Mouse (Mus musculus) midbrain, embryonic 12.5 days (tissue): ENCODE measurements around the gene Drd4. TPM values are rescaled to one million over a fixed set of nuclear protein-coding genes. Genes with fewer than 3 reads are reported as not detected.
A peak's percentile ranks its signal among the peaks of the same experiment; 100 is the strongest.

Experiments
- ATAC-seq: fragments of 200-750 bp; cut with Nextera tagmentation; 2 replicates; pipeline ENCODE4 v1.8.0; 2017; ENCODE audit warnings: low read depth, moderate TSS enrichment, moderate library complexity; ENCODE audit not compliant: low FRiP score
- H3K27ac ChIP-seq: fragments of 300-500 bp; sonication (generic); replicated peaks from 2 replicates; pipeline ENCODE4 v1.5.1; 2016; ENCODE audit warnings: mild to moderate bottlenecking
- H3K27me3 ChIP-seq: fragments of 300-500 bp; sonication (generic); 2 replicates; pipeline ENCODE4 v1.6.1; 2016; ENCODE audit warnings: mild to moderate bottlenecking
- H3K36me3 ChIP-seq: fragments of 300-500 bp; sonication (generic); 2 replicates; pipeline ENCODE4 v1.6.1; 2016
- H3K4me1 ChIP-seq: fragments of 300-500 bp; sonication (generic); 2 replicates; pipeline ENCODE4 v1.6.1; 2016
- H3K4me2 ChIP-seq: fragments of 300-500 bp; sonication (generic); replicated peaks from 2 replicates; pipeline ENCODE4 v1.6.1; 2016; ENCODE audit warnings: mild to moderate bottlenecking, moderate library complexity
- H3K4me3 ChIP-seq: fragments of 300-500 bp; sonication (generic); 2 replicates; pipeline ENCODE4 v1.5.1; 2016; ENCODE audit warnings: mild to moderate bottlenecking
- H3K9ac ChIP-seq: fragments of 300-500 bp; sonication (generic); replicated peaks from 2 replicates; pipeline ENCODE4 v1.6.1; 2016; ENCODE audit warnings: mild to moderate bottlenecking, moderate library complexity
- H3K9me3 ChIP-seq: fragments of 300-500 bp; sonication (generic); 2 replicates; pipeline ENCODE4 v1.6.1; 2016; ENCODE audit warnings: mild to moderate bottlenecking
- WGBS: fragments of 180-500 bp; shearing (Covaris S2); methylation state at CpG from one replicate; pipeline ENCODE4 v1.1.7; 2016; 5-methylcytosine and 5-hydroxymethylcytosine counted together
- polyA plus RNA-seq: library from polyadenylated mRNA; unstranded; fragments of >200 nt; fragmentation: Nextera tagmentation; extraction: Ambion mirVana; gene quantifications from 2 replicates; pipeline ENCODE4 v1.2.1, GENCODE M21; 2016

Drd4 gene
- polyA plus RNA-seq, 1 experiment from 2014 or later: 0.68 TPM

DNA sequence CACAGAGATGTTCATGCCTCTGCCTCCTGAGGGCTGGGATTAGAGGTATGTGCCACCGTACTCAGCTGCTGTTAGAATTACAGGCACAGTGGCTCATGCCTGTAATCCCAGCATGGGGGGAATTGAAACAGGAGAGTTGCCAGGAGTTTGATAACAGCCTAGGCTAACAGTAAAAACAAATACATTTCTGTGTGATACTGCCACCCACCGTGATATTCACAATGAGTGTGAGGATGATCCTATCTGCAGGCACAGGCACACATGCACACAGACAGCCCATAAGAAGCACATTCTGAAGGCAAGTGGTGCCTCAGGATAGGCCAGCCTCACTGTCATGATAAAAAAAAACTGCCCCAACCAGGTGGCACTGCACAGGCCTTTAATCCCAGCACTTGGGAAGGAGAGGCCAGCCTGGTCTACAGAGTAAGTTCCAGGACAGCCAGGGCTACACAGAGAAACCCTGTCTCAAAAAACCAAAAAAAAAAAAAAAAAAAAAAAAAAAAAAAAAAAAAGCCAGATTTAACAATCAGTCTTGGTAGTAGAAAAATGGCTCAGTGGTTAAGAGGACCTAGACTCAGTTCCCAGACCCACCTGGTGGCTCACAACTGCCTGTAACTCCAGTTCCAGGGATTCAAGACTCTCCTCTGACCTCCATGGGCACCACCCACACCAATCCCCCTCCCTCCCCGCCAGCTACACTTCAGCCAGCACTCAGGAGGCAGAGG is 6.3 kb downstream of the Drd4 start:
- no peak overlapping the region for H3K4me3 ChIP-seq
- peaks cover 53% of the 10 kb centered on the region for H3K36me3 ChIP-seq
- peaks cover 17% of the 10 kb centered on the region for H3K4me1 ChIP-seq
- ATAC-seq: no peak
- H3K4me2 ChIP-seq: no peak overlapping the region
- H3K9me3 ChIP-seq: no peaks in the 10 kb centered on the region
- H3K9ac ChIP-seq: no peak overlapping the region
- 85% methylated on average over 3 of the region's 3 CpGs for WGBS
- peaks cover 35% of the 10 kb centered on the region for H3K27me3 ChIP-seq
- no peak overlapping the region for H3K27ac ChIP-seq

DNA sequence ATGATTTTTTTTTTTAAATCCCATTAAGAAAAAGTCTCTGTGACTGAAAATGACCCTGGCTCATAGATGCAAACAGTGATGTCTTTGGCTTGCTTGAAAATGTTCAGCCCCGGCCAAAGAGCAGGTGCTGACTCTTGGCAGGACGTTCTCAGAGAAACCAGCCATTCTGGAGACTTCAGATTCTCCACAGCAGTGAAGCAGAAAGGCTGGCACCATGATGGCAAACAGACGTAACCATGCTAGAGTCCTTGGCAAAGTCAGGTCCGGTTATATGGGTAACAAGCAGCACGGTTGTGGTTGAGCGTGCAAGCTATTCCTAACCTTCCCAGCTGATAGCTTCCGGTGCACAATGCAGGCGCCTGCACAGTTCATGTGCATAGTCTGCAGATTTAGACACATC is 7.4 kb downstream of the Drd4 start:
- no peak overlapping the region for H3K27ac ChIP-seq
- no peak overlapping the region for H3K4me3 ChIP-seq
- peaks cover 6% of the 10 kb centered on the region for H3K4me1 ChIP-seq
- WGBS: 96% methylated on average over 8 of the region's 8 CpGs
- no peak overlapping the region for H3K4me2 ChIP-seq
- no peak for ATAC-seq
- H3K9ac ChIP-seq: no peak overlapping the region
- peaks cover 63% of the 10 kb centered on the region for H3K36me3 ChIP-seq
- peaks cover 24% of the 10 kb centered on the region for H3K27me3 ChIP-seq
- no peaks in the 10 kb centered on the region for H3K9me3 ChIP-seq

DNA sequence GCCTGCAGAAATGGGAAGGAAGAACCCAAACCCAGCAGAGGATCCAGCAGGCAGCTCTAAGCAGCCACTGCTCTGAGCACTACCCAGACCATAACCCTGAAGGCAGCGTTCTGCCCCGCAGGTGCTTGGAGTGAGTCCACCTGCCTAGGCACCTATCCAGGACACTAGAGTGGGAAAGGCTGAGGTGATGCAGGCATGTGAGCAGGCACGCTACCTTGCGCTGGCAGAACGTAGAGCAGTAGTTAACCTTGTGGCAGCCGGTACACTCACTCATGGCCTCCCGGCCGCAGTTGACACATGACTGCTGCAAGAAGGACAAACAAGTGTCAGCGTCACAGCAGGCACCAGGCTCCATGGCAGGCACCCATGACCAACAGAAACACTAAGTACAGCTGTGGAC is 9.6 kb downstream of the Drd4 start:
- Histone ChIP-seq H3K9me3 (no peaks in the 10 kb centered on the region), H3K27ac (no peak overlapping the region), H3K36me3 (peaks cover 85% of the 10 kb centered on the region), H3K4me3 (no peak overlapping the region), H3K4me2 (no peak overlapping the region), H3K9ac (no peak overlapping the region), H3K27me3 (0 out of 2 replicates have a peak, but pooled peaks cover 2% of the 10 kb centered on the region), H3K4me1 (no peaks in the 10 kb centered on the region)
- 97% methylated on average over 9 of the region's 9 CpGs for WGBS
- ATAC-seq: no peak

GRCm38 (mm10) chr7:141302702-141303268 is 11.0 kb downstream of the Drd4 start:
- no peak overlapping the region for H3K4me2 ChIP-seq
- H3K9me3 ChIP-seq: no peaks in the 10 kb centered on the region
- no peak overlapping the region for H3K27ac ChIP-seq
- H3K27me3 ChIP-seq: no peaks in the 10 kb centered on the region
- ATAC-seq: no peak
- H3K4me3 ChIP-seq: no peak overlapping the region
- no peak overlapping the region for H3K9ac ChIP-seq
- 71% methylated on average over 1 of the region's 1 CpGs for WGBS
- peaks cover 90% of the 10 kb centered on the region for H3K36me3 ChIP-seq
- no peaks in the 10 kb centered on the region for H3K4me1 ChIP-seq

DNA sequence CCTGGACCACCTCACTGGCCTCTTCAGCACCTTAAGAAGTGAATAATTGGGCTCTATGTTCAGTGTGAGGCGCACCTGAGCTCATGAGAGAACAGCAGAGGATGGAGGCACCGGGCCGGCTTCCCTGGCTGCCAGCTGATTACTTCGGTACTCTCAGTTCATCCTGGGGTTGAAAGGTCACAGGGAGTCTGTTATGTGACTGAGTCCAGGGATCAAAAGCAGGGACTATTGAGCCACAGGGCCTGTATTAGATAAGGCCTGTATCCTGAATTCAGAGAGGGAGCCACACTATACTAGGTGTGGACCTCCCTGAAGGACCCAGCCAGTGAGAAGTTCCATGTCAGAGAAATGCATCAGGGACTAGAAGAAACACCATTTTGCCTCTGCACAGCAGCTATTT is 12.7 kb downstream of the Drd4 start:
- Histone ChIP-seq H3K4me3 (no peak overlapping the region), H3K27ac (no peak overlapping the region), H3K9me3 (no peaks in the 10 kb centered on the region), H3K4me1 (no peaks in the 10 kb centered on the region), H3K27me3 (no peaks in the 10 kb centered on the region), H3K9ac (no peak overlapping the region), H3K36me3 (peaks cover 98% of the 10 kb centered on the region), H3K4me2 (no peak overlapping the region)
- WGBS: 84% methylated on average over 4 of the region's 4 CpGs
- ATAC-seq: no peak

- Histone ChIP-seq H3K4me3 (no peak overlapping the region), H3K27me3 (no peaks in the 10 kb centered on the region), H3K27ac (no peak overlapping the region), H3K9ac (no peak overlapping the region), H3K9me3 (no peaks in the 10 kb centered on the region), H3K4me2 (no peak overlapping the region), H3K4me1 (no peaks in the 10 kb centered on the region), H3K36me3 (peaks cover 98% of the 10 kb centered on the region)
- WGBS: 94% methylated on average over 2 of the region's 2 CpGs
- no peak for ATAC-seq
These were observed 22.6 kb downstream of the Drd4 start for GRCm38 (mm10) chr7:141314416-141314815.

GRCm38 (mm10) chr7:141315076-141315475 is 23.3 kb downstream of the Drd4 start:
- H3K4me1 ChIP-seq: no peaks in the 10 kb centered on the region
- H3K9me3 ChIP-seq: no peaks in the 10 kb centered on the region
- H3K4me2 ChIP-seq: no peak overlapping the region
- H3K9ac ChIP-seq: no peak overlapping the region
- no peak overlapping the region for H3K4me3 ChIP-seq
- no peak for ATAC-seq
- H3K27me3 ChIP-seq: no peaks in the 10 kb centered on the region
- H3K27ac ChIP-seq: no peak overlapping the region
- H3K36me3 ChIP-seq: peaks cover 98% of the 10 kb centered on the region
- WGBS: 89% methylated on average over 8 of the region's 8 CpGs

GRCm38 (mm10) chr7:141315974-141316373 is 24.2 kb downstream of the Drd4 start:
- Histone ChIP-seq H3K4me3 (no peak overlapping the region), H3K4me1 (no peaks in the 10 kb centered on the region), H3K9ac (no peak overlapping the region), H3K27me3 (no peaks in the 10 kb centered on the region), H3K4me2 (no peak overlapping the region), H3K9me3 (no peaks in the 10 kb centered on the region), H3K27ac (no peak overlapping the region), H3K36me3 (peaks cover 98% of the 10 kb centered on the region)
- WGBS: 76% methylated on average over 5 of the region's 5 CpGs
- no peak for ATAC-seq

DNA sequence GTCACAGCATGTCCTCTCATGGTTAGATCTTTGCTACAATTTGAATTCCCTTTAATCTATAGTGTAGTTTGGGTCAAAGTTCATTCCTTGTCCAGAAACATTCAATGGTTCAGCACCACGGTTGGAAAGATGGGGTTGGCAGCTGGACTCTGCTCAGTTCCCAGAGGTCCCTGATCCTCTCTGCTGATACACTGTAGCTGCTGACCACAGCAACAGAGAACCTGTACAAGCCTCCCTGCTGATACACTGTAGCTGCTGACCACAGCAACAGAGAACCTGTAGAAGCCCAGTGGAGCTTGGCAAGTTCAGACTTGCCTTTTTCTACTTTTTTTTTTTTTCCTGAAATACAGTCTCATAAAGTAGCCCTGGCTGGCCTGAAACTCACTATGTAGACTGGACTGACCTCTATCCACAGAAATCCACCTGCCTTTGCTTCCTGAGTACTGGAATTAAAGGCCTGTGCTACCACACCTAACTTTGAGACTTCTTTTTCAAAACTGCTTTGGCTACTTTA is 25.9 kb downstream of the Drd4 start:
- 82% methylated on average over 1 of the region's 1 CpGs for WGBS

DNA sequence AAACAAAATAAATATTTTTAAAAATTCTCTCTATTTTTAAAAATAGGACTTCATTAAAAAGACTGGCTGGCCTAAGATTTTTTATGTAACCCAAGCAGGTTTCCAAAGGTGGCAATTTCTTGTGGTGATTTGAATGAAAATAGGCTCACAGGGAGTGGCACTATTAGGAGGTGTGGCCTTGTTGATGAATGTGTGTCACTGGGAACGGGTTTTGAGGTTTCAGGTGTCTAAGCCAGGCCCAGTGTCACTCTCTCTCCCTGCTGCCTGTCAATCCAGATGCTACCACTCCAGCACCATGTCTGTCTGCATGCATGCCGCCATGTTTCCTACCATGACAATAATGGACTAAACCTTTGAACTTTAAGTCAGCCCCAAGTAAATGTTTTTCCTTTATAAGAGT is 27.6 kb downstream of the Drd4 start:
- H3K4me1 ChIP-seq: peaks cover 2% of the 10 kb centered on the region; the same call in 1 of the 2 replicates
- H3K36me3 ChIP-seq: peaks cover 94% of the 10 kb centered on the region
- no peak for ATAC-seq
- H3K27ac ChIP-seq: no peak overlapping the region
- WGBS: 80% methylated on average over 2 of the region's 2 CpGs
- H3K9me3 ChIP-seq: no peaks in the 10 kb centered on the region
- H3K4me3 ChIP-seq: no peak overlapping the region
- no peak overlapping the region for H3K4me2 ChIP-seq
- no peak overlapping the region for H3K9ac ChIP-seq
- no peaks in the 10 kb centered on the region for H3K27me3 ChIP-seq

More for the DNA sequence above, 25.9 kb downstream of the Drd4 start:
- no peak overlapping the region for H3K9ac ChIP-seq
- H3K27me3 ChIP-seq: no peaks in the 10 kb centered on the region
- H3K27ac ChIP-seq: no peak overlapping the region
- H3K36me3 ChIP-seq: peaks cover 98% of the 10 kb centered on the region
- no peak for ATAC-seq
- no peaks in the 10 kb centered on the region for H3K4me1 ChIP-seq
- no peak overlapping the region for H3K4me3 ChIP-seq
- no peaks in the 10 kb centered on the region for H3K9me3 ChIP-seq
- H3K4me2 ChIP-seq: no peak overlapping the region

- Histone ChIP-seq H3K9ac (no peak overlapping the region), H3K27me3 (no peaks in the 10 kb centered on the region), H3K4me1 (peaks cover 33% of the 10 kb centered on the region), H3K27ac (no peak overlapping the region), H3K36me3 (peaks cover 42% of the 10 kb centered on the region), H3K4me3 (no peak overlapping the region), H3K9me3 (no peaks in the 10 kb centered on the region), H3K4me2 (no peak overlapping the region)
- ATAC-seq: no peak
- WGBS: 96% methylated on average over 1 of the region's 1 CpGs
These were observed 32.9 kb downstream of the Drd4 start for GRCm38 (mm10) chr7:141324686-141325085.

GRCm38 (mm10) chr7:141326546-141327446 is 35.0 kb downstream of the Drd4 start:
- H3K27ac ChIP-seq: peak overlapping the region; percentile 98
- H3K4me2 ChIP-seq: peak overlapping the region; percentile 97
- H3K36me3 ChIP-seq: peaks cover 21% of the 10 kb centered on the region
- WGBS: 5% methylated on average over 34 of the region's 35 CpGs
- H3K27me3 ChIP-seq: no peaks in the 10 kb centered on the region
- H3K4me1 ChIP-seq: peaks cover 33% of the 10 kb centered on the region
- peak overlapping the region; percentile 83 for H3K9ac ChIP-seq
- H3K4me3 ChIP-seq: peak overlapping the region; percentile 69
- H3K9me3 ChIP-seq: no peaks in the 10 kb centered on the region
- ATAC-seq: peak; percentile 14
